Mouse (Mus musculus) heart, adult 2 months (tissue): ENCODE data around the gene Cux2. TPM values are rescaled to one million over a fixed set of nuclear protein-coding genes. Genes with fewer than 3 reads are reported as not detected.
"Not testable (repeated sequence)": the region's sequence is repeated elsewhere in the genome, so short reads cannot be mapped to it uniquely, and the experiment has no call there.

Experiments
- DNase-seq, 2 experiments: peaks; one replicate each; pipeline ENCODE4 v3.0.0; 2021
- H3K27ac ChIP-seq: fragments of 200-600 bp; 2 replicates; pipeline ENCODE4 v1.8.1; 2022
- H3K27me3 ChIP-seq: fragments of 200-500 bp; 2 replicates; pipeline ENCODE4 v1.6.1; 2012; ENCODE audit warnings: mild to moderate bottlenecking, low read length, inconsistent platforms, mixed read lengths; ENCODE audit not compliant: control insufficient read depth, insufficient read depth
- H3K36me3 ChIP-seq: fragments of 200-500 bp; 2 replicates; pipeline ENCODE4 v1.6.1; 2012; ENCODE audit warnings: low read length, inconsistent platforms; ENCODE audit not compliant: control insufficient read depth, insufficient read depth
- H3K4me1 ChIP-seq: fragments of 200-500 bp; 2 replicates; pipeline ENCODE4 v1.6.1; 2011; ENCODE audit warnings: low read length; ENCODE audit not compliant: control insufficient read depth, insufficient read depth
- H3K4me3 ChIP-seq: fragments of 200-600 bp; 2 replicates; pipeline ENCODE4 v1.8.1; 2022
- H3K79me2 ChIP-seq: fragments of 200-500 bp; replicated peaks from 2 replicates; pipeline ENCODE4 v1.6.1; 2012; ENCODE audit warnings: mild to moderate bottlenecking, inconsistent platforms, low read length, moderate library complexity, mixed read lengths; ENCODE audit not compliant: control insufficient read depth, insufficient read depth
- H3K9ac ChIP-seq: fragments of 200-500 bp; 2 replicates; pipeline ENCODE4 v1.6.1; 2012; ENCODE audit warnings: low read depth, mild to moderate bottlenecking, control low read depth, inconsistent platforms, low read length, mixed read lengths
- CTCF ChIP-seq: fragments of 200-600 bp; IDR thresholded peaks from 2 replicates; pipeline ENCODE4 v1.8.1; 2022; ENCODE audit warnings: antibody characterized with exemption, mild to moderate bottlenecking, moderate library complexity
- EP300 ChIP-seq: fragments of 200-500 bp; IDR thresholded peaks from 2 replicates; pipeline ENCODE4 v1.6.1; 2011; ENCODE audit warnings: low read depth, low read length, control low read depth; ENCODE audit not compliant: insufficient read depth
- POLR2A ChIP-seq: fragments of 200-500 bp; IDR thresholded peaks from 2 replicates; pipeline ENCODE4 v1.6.1; 2011; ENCODE audit warnings: mild to moderate bottlenecking, low read depth, low read length, control low read depth; ENCODE audit not compliant: insufficient read depth
- WGBS: fragments of 180-500 bp; shearing (Covaris S2); methylation state at CpG from one replicate; pipeline ENCODE4 v1.1.7; 2018; 5-methylcytosine and 5-hydroxymethylcytosine counted together
- intact Hi-C: fragments of 180-260 bp; cut with DNase I; formaldehyde crosslinking; loops from one replicate; pipeline ENCODE4 v1.15.1; 2025
- polyA plus RNA-seq: library from polyadenylated mRNA; depleted of rRNA; stranded (reverse); fragments of >200 nt; gene quantifications from 2 replicates; pipeline ENCODE4 v1.2.3, GENCODE M21; 2012
- total RNA-seq, 2 experiments: library from RNA; stranded (reverse); gene quantifications; 2 replicates each; pipeline ENCODE4 v1.2.3; 2021

The Cux2 gene
- total and polyA plus RNA-seq, 3 experiments: 11.4 to 18.4 (median 18.1) TPM

DNA sequence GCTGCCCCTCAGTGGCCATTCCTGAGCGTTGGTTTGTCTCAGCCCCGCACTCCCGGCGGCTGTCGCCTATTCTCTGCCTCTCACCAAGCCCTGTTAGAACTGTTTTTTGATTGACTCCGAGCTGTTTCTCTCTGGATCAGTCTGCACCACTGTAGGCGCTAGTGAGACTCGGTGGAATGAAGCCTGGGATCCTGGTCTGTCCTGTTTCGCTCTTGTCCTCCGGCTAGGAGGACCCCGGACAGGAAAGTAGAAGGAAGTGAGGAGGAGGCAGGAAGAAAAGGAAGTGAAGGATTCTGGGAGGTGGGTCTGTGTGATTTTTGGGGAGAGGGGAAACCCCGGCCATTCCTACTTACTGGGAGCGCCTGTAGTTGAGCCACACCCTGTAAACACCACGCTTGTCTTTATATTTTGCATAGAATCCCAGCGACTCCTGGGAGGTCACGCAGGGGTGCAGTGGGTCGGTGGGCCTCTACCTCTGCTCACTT lies 201.8 kb downstream of the Cux2 start:
- Histone ChIP-seq H3K79me2 (no peaks in the 10 kb centered on the region; the same call in 1 of the 2 replicates), H3K4me3 (peak overlapping the region; percentile 81), H3K27ac (peak overlapping the region; percentile 81), H3K9ac (peak overlapping the region; percentile 52), H3K4me1 (peaks cover 15% of the 10 kb centered on the region), H3K36me3 (no peaks in the 10 kb centered on the region), H3K27me3 (no peaks in the 10 kb centered on the region)
- TF ChIP-seq POLR2A (peak; percentile 55; the same call in 1 of the 2 replicates), CTCF (peak; percentile 58), EP300 (no peak)
- under 1% methylated on average over 17 of the region's 17 CpGs for WGBS
- intact Hi-C loops: loop anchor here (10.0 kb wide), 1 partner anchor 53 kb away; no protein-coding TSS in a partner anchor
- DNase-seq: peak; percentile 74 to 77

DNA sequence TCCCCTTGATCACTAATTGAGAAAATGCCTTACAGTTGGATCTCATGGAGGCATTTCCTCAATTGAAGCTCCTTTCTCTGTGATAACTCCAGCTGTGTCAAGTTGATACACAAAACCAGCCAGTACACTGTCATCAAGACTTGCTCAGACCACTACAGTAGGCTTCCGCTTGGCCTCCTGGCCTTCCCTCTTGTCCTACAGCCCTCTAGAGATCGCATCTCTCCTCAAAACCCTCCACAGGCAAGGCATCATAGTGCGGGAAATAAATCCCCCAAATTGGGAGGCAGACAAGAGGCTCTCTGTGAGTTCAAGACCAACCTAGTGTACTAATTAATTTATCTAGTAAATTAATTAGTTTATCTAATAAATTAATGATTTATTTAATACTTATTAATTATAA lies 202.6 kb downstream of the Cux2 start:
- H3K36me3 ChIP-seq, H3K9ac ChIP-seq, H3K4me3 ChIP-seq, DNase-seq, H3K27me3 ChIP-seq, H3K27ac ChIP-seq, H3K79me2 ChIP-seq: not testable (repeated sequence)
- H3K4me1 ChIP-seq: peaks cover 18% of the 10 kb centered on the region
- intact Hi-C loops: loop anchor here (10.0 kb wide), 1 partner anchor 52 kb away; no protein-coding TSS in a partner anchor
- WGBS: 89% methylated on average over 3 of the region's 3 CpGs

- H3K27ac ChIP-seq: no peak overlapping the region
- intact Hi-C loops: loop anchor here (10.0 kb wide), 1 partner anchor 52 kb away; no protein-coding TSS in a partner anchor
- H3K4me3 ChIP-seq: no peak overlapping the region
- TF ChIP-seq EP300: no peak
- TF ChIP-seq POLR2A: no peak
- no peak for TF ChIP-seq CTCF
- H3K79me2 ChIP-seq: no peaks in the 10 kb centered on the region; the same call in 1 of the 2 replicates
- whole genome bisulfite sequencing: 87% methylated on average over 11 of the region's 11 CpGs
- H3K27me3 ChIP-seq: no peaks in the 10 kb centered on the region
- no peak for DNase-seq
- H3K36me3 ChIP-seq: no peaks in the 10 kb centered on the region
- H3K9ac ChIP-seq: no peak overlapping the region
- H3K4me1 ChIP-seq: peaks cover 19% of the 10 kb centered on the region
Measured at GRCm38 (mm10) chr5:121846322-121846721, 203.6 kb downstream of the Cux2 start.

GRCm38 (mm10) chr5:121845361-121845760 lies 204.5 kb downstream of the Cux2 start:
- no peak for TF ChIP-seq POLR2A
- TF ChIP-seq EP300: no peak
- no peak for TF ChIP-seq CTCF
- DNase-seq: peak in 1 of 2 experiments; percentile 18
- Histone ChIP-seq H3K4me1 (peaks cover 17% of the 10 kb centered on the region), H3K27me3 (no peaks in the 10 kb centered on the region), H3K4me3 (no peak overlapping the region), H3K36me3 (no peaks in the 10 kb centered on the region), H3K79me2 (no peaks in the 10 kb centered on the region; the same call in 1 of the 2 replicates), H3K27ac (no peak overlapping the region), H3K9ac (no peak overlapping the region)
- WGBS: 26% methylated on average over 4 of the region's 4 CpGs
- intact Hi-C loops: loop anchor here (10.0 kb wide), 1 partner anchor 51 kb away; no protein-coding TSS in a partner anchor

- H3K27ac ChIP-seq: peak overlapping the region; percentile 52
- DNase-seq: peak in 1 of 2 experiments; percentile 51
- no peaks in the 10 kb centered on the region for H3K79me2 ChIP-seq
- intact Hi-C loops: loop anchor here (5.0 to 10.0 kb wide), 2 partner anchors 49 to 216 kb away; no protein-coding TSS in a partner anchor
- H3K9ac ChIP-seq: no peak overlapping the region
- H3K4me3 ChIP-seq: peak overlapping the region; percentile 56
- H3K36me3 ChIP-seq: no peaks in the 10 kb centered on the region
- WGBS: 10% methylated on average over 17 of the region's 17 CpGs
- no peak for TF ChIP-seq CTCF
- no peak for TF ChIP-seq POLR2A
- TF ChIP-seq EP300: no peak
- H3K4me1 ChIP-seq: peaks cover 14% of the 10 kb centered on the region
- no peaks in the 10 kb centered on the region for H3K27me3 ChIP-seq
Measured at GRCm38 (mm10) chr5:121843138-121843905, 206.6 kb downstream of the Cux2 start.

- no peaks in the 10 kb centered on the region for H3K36me3 ChIP-seq
- TF ChIP-seq POLR2A: peak; percentile 38; the same call in 1 of the 2 replicates
- TF ChIP-seq EP300: 0 out of 2 replicates have a peak, but pooled peaks have one; percentile 74
- TF ChIP-seq CTCF: no peak; the same call in 1 of the 2 replicates
- H3K79me2 ChIP-seq: no peaks in the 10 kb centered on the region
- H3K4me3 ChIP-seq: peak overlapping the region; percentile 56
- intact Hi-C loops: loop anchor here (1.0 to 10.0 kb wide), 3 partner anchors 27 to 215 kb away; no protein-coding TSS in a partner anchor
- under 1% methylated on average over 33 of the region's 33 CpGs for WGBS
- peaks cover 13% of the 10 kb centered on the region for H3K4me1 ChIP-seq
- H3K27me3 ChIP-seq: no peaks in the 10 kb centered on the region
- peak overlapping the region; percentile 52 for H3K27ac ChIP-seq
- peak overlapping the region; percentile 8 for H3K9ac ChIP-seq
- peak; percentile 91 to 94 for DNase-seq
Measured at GRCm38 (mm10) chr5:121842665-121843118, 207.2 kb downstream of the Cux2 start.
